Mouse (Mus musculus) heart, adult 2 months (tissue): ENCODE measurements around the gene Cubn.

Source experiments
- CTCF ChIP-seq: fragments of 200-600 bp; IDR thresholded peaks from 2 replicates; pipeline ENCODE4 v1.8.1; 2022; ENCODE audit warnings: antibody characterized with exemption, mild to moderate bottlenecking, moderate library complexity
- EP300 ChIP-seq: fragments of 200-500 bp; IDR thresholded peaks from 2 replicates; pipeline ENCODE4 v1.6.1; 2011; ENCODE audit warnings: low read depth, low read length, control low read depth; ENCODE audit not compliant: insufficient read depth
- POLR2A ChIP-seq: fragments of 200-500 bp; IDR thresholded peaks from 2 replicates; pipeline ENCODE4 v1.6.1; 2011; ENCODE audit warnings: mild to moderate bottlenecking, low read depth, low read length, control low read depth; ENCODE audit not compliant: insufficient read depth

DNA sequence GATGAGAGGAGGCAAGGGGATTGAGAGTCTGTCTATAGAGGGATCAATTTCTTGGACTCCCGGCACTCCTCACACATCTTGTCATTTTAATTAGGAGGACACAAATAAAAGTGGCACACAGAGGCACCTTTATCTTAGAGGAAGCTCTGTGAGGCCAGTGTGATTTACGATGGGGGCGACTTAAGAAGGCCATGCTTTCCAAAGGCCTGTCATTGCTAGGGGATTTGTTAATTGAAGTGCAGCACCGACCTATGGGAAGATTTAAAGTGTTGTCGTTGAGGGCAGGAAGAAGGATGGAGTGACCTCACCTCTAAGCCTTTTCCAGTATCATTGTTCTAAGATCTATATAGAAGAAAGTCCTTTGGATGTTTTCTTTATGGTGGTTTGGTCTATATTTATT, 9.9 kb upstream of the Cubn start:
- TF ChIP-seq CTCF (no peak), POLR2A (no peak), EP300 (no peak)
